Mouse (Mus musculus) limb, embryonic 12.5 days (tissue): ENCODE results near the gene Pik3r4. TPM values are rescaled to one million over a fixed set of nuclear protein-coding genes. Genes with fewer than 3 reads are reported as not detected.
"Not testable (repeated sequence)": the region's sequence is repeated elsewhere in the genome, so short reads cannot be mapped to it uniquely, and the experiment has no call there.

Source experiments
- ATAC-seq: fragments of 200-750 bp; cut with Nextera tagmentation; 2 replicates; pipeline ENCODE4 v1.8.0; 2017; ENCODE audit warnings: low read depth, moderate TSS enrichment; ENCODE audit not compliant: insufficient number of reproducible peaks, insufficient read depth, low FRiP score, low TSS enrichment
- H3K27ac ChIP-seq: fragments of 300-500 bp; sonication (generic); 2 replicates; pipeline ENCODE4 v1.5.1; 2016; ENCODE audit warnings: mild to moderate bottlenecking, moderate library complexity
- H3K27me3 ChIP-seq: fragments of 300-500 bp; sonication (generic); 2 replicates; pipeline ENCODE4 v1.6.1; 2016; ENCODE audit warnings: mild to moderate bottlenecking, moderate library complexity
- H3K36me3 ChIP-seq: fragments of 300-500 bp; sonication (generic); 2 replicates; pipeline ENCODE4 v1.6.1; 2016; ENCODE audit warnings: mild to moderate bottlenecking, moderate library complexity
- H3K4me1 ChIP-seq: fragments of 300-500 bp; sonication (generic); replicated peaks from 2 replicates; pipeline ENCODE4 v1.6.1; 2016
- H3K4me2 ChIP-seq: fragments of 300-500 bp; sonication (generic); 2 replicates; pipeline ENCODE4 v1.6.1; 2016; ENCODE audit warnings: mild to moderate bottlenecking, moderate library complexity
- H3K4me3 ChIP-seq: fragments of 300-500 bp; sonication (generic); replicated peaks from 2 replicates; pipeline ENCODE4 v1.5.1; 2016; ENCODE audit warnings: mild to moderate bottlenecking
- H3K9ac ChIP-seq: fragments of 300-500 bp; sonication (generic); replicated peaks from 2 replicates; pipeline ENCODE4 v1.6.1; 2016; ENCODE audit warnings: mild to moderate bottlenecking, moderate library complexity
- H3K9me3 ChIP-seq: fragments of 300-500 bp; sonication (generic); 2 replicates; pipeline ENCODE4 v1.6.1; 2016; ENCODE audit warnings: mild to moderate bottlenecking, moderate library complexity
- WGBS: fragments of 180-500 bp; shearing (Covaris S2); methylation state at CpG from one replicate; pipeline ENCODE4 v1.1.7; 2016; 5-methylcytosine and 5-hydroxymethylcytosine counted together
- polyA plus RNA-seq: library from polyadenylated mRNA; unstranded; fragments of >200 nt; fragmentation: Nextera tagmentation; extraction: Ambion mirVana; gene quantifications from 2 replicates; pipeline ENCODE4 v1.2.1, GENCODE M21; 2016

Pik3r4 gene
- 28.8 and 31.8 TPM in 2 replicates for polyA plus RNA-seq

- Histone ChIP-seq H3K9me3 (no peaks in the 10 kb centered on the region), H3K4me3 (peak within 1 kb of the TSS; percentile 88), H3K4me2 (peak within 1 kb of the TSS; percentile 77), H3K9ac (peak within 1 kb of the TSS; percentile 86), H3K36me3 (peaks cover 30% of the 10 kb centered on the region), H3K27me3 (no peaks in the 10 kb centered on the region), H3K4me1 (peaks cover 9% of the 10 kb centered on the region; the same call in 1 of the 2 replicates), H3K27ac (peak within 1 kb of the TSS; percentile 70; the same call in 1 of the 2 replicates)
- ATAC-seq: peak; percentile 83
- 7% methylated on average over 37 of the region's 37 CpGs for WGBS
Measured at GRCm38 (mm10) chr9:105642460-105643371, at the start of gene Pik3r4. Gene Pik3r4, plus strand, starts transcription at chr9:105642978.

- Histone ChIP-seq H3K4me1 (no peaks in the 10 kb centered on the region), H3K9me3 (no peaks in the 10 kb centered on the region), H3K4me2 (no peak overlapping the region), H3K27ac (no peak overlapping the region), H3K9ac (no peak overlapping the region), H3K36me3 (no peaks in the 10 kb centered on the region), H3K4me3 (no peak overlapping the region), H3K27me3 (no peaks in the 10 kb centered on the region)
- WGBS: 80% methylated on average over 4 of the region's 4 CpGs
- no peak for ATAC-seq
Measured at GRCm38 (mm10) chr9:105598906-105599305, 43.9 kb upstream of the Pik3r4 start.

GRCm38 (mm10) chr9:105611980-105612771 is 30.6 kb upstream of the Pik3r4 start:
- 90% methylated on average over 15 of the region's 15 CpGs for WGBS
- H3K4me3 ChIP-seq: no peak overlapping the region

DNA sequence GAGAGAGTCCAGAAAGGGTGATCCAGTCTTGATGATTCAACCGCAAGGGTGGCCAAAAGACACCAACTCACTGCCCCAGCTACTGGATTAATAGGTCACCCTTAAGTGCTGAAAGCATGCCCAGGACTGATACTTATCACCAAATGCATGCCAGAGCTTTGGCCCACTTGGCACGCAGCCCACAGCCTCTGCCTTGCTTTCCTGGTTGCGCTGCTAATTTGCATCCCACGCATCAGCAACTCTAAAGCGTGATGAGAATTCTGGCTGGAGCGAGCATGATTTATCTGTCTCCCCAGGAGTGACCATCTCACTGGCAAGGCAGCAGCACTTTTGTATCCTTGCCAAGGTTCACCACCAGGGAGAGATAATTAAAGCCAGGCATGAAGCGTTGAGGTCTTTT is 29.9 kb upstream of the Pik3r4 start:
- Histone ChIP-seq H3K4me2 (no peak overlapping the region), H3K9me3 (no peaks in the 10 kb centered on the region), H3K27me3 (no peaks in the 10 kb centered on the region), H3K4me3 (no peak overlapping the region), H3K9ac (no peak overlapping the region), H3K36me3 (no peaks in the 10 kb centered on the region), H3K27ac (no peak overlapping the region), H3K4me1 (no peaks in the 10 kb centered on the region; the same call in 1 of the 2 replicates)
- ATAC-seq: no peak
- WGBS: 63% methylated on average over 7 of the region's 7 CpGs

More at GRCm38 (mm10) chr9:105611980-105612771, 30.6 kb upstream of the Pik3r4 start:
- Histone ChIP-seq H3K9ac (no peak overlapping the region), H3K4me2 (no peak overlapping the region), H3K27me3 (no peaks in the 10 kb centered on the region), H3K9me3 (no peaks in the 10 kb centered on the region), H3K27ac (no peak overlapping the region), H3K4me1 (no peaks in the 10 kb centered on the region; the same call in 1 of the 2 replicates), H3K36me3 (no peaks in the 10 kb centered on the region)
- no peak for ATAC-seq

GRCm38 (mm10) chr9:105615952-105616351 is 26.8 kb upstream of the Pik3r4 start:
- Histone ChIP-seq H3K9ac (no peak overlapping the region), H3K9me3 (no peaks in the 10 kb centered on the region), H3K36me3 (no peaks in the 10 kb centered on the region), H3K27me3 (no peaks in the 10 kb centered on the region), H3K27ac (no peak overlapping the region), H3K4me2 (no peak overlapping the region), H3K4me1 (no peaks in the 10 kb centered on the region; the same call in 1 of the 2 replicates), H3K4me3 (no peak overlapping the region)
- 77% methylated on average over 2 of the region's 2 CpGs for WGBS
- no peak for ATAC-seq

GRCm38 (mm10) chr9:105617274-105617673 is 25.5 kb upstream of the Pik3r4 start:
- not testable (repeated sequence) for H3K4me3 ChIP-seq, H3K27ac ChIP-seq, H3K9me3 ChIP-seq, ATAC-seq, H3K4me2 ChIP-seq, H3K4me1 ChIP-seq, H3K27me3 ChIP-seq, H3K9ac ChIP-seq, H3K36me3 ChIP-seq

GRCm38 (mm10) chr9:105633961-105634360 is 8.8 kb upstream of the Pik3r4 start:
- Histone ChIP-seq H3K4me2 (no peak overlapping the region), H3K27ac (no peak overlapping the region), H3K9ac (no peak overlapping the region), H3K36me3 (no peaks in the 10 kb centered on the region), H3K27me3 (no peaks in the 10 kb centered on the region), H3K4me3 (no peak overlapping the region), H3K9me3 (no peaks in the 10 kb centered on the region), H3K4me1 (no peaks in the 10 kb centered on the region)
- ATAC-seq: no peak
- WGBS: 76% methylated on average over 2 of the region's 2 CpGs

DNA sequence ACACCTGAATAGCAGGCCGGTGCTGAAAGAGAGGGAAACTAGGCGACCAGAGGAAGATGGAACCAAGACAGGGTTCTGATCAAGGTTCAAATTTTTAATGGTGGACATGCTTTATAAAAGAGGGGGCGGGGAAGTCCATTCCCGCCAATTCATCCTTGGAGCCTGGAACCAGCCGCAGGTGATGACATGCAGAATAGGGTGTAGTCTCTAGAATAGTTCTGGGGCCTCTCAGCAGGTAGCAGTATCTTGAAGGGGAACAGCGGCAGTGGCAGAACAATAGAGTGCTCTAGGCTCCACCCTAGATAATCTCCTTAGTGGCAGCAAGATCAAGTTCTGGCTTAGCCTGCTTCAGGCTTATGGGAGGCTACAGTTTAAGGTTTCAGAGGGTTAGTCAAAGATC is 1.4 kb upstream of the Pik3r4 start:
- not testable (repeated sequence) for H3K27me3 ChIP-seq, H3K9ac ChIP-seq, H3K4me2 ChIP-seq, H3K27ac ChIP-seq, ATAC-seq, H3K4me3 ChIP-seq, H3K4me1 ChIP-seq, H3K9me3 ChIP-seq
- peaks cover 20% of the 10 kb centered on the region for H3K36me3 ChIP-seq
- 84% methylated on average over 6 of the region's 6 CpGs for WGBS

GRCm38 (mm10) chr9:105656189-105656588 is 13.4 kb downstream of the Pik3r4 start:
- Histone ChIP-seq H3K9ac (no peak overlapping the region), H3K27me3 (no peaks in the 10 kb centered on the region), H3K9me3 (no peaks in the 10 kb centered on the region), H3K4me3 (no peak overlapping the region), H3K27ac (no peak overlapping the region), H3K36me3 (peaks cover 85% of the 10 kb centered on the region), H3K4me1 (no peaks in the 10 kb centered on the region), H3K4me2 (no peak overlapping the region)
- WGBS: 86% methylated on average over 2 of the region's 2 CpGs
- no peak for ATAC-seq

DNA sequence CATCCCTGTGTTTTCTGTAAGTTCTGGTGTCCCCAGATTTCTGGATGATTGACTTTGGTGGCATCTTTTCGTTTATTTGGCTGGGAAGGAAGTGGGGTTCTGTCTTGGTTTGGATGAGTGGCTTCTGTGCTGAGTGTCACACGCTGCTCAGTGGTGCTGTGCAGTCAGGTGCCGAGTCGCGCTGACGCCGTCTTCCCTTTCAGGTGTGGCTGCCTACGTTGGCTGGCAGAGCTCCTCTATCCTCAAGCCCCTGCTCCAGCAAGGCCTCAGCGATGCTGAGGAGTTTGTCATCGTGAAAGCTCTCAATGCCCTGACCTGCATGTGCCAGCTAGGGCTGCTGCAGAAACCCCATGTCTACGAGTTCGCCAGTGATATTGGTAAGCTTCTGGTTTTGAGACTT is 15.4 kb downstream of the Pik3r4 start:
- WGBS: 94% methylated on average over 12 of the region's 12 CpGs
- peaks cover 85% of the 10 kb centered on the region for H3K36me3 ChIP-seq
- no peak overlapping the region for H3K27ac ChIP-seq
- H3K9me3 ChIP-seq: no peaks in the 10 kb centered on the region
- no peak overlapping the region for H3K4me2 ChIP-seq
- no peak overlapping the region for H3K9ac ChIP-seq
- no peak overlapping the region for H3K4me3 ChIP-seq
- no peaks in the 10 kb centered on the region for H3K27me3 ChIP-seq
- H3K4me1 ChIP-seq: no peaks in the 10 kb centered on the region
- no peak for ATAC-seq

DNA sequence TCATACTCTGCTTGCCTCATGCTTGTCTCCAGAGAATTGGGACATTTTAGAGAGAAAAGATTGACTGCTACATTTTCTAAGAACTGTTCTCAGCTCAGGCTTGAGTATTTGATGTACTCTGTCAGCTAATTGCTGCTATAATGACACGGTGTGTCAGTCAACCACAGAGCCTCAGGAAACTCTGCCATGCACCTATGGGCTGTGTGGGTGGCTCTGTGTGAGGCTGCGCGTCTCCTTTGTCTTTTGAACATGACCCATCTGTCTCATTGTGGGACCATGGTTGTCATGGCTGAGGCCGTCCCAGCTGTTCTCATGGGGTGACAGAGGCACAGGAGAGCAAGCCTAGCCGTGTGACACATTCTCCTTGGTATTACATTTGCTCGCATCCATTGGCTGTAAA is 17.1 kb downstream of the Pik3r4 start:
- Histone ChIP-seq H3K4me2 (no peak overlapping the region), H3K36me3 (peaks cover 87% of the 10 kb centered on the region), H3K27ac (no peak overlapping the region), H3K4me1 (no peaks in the 10 kb centered on the region), H3K4me3 (no peak overlapping the region), H3K9me3 (no peaks in the 10 kb centered on the region), H3K27me3 (no peaks in the 10 kb centered on the region), H3K9ac (no peak overlapping the region)
- ATAC-seq: no peak
- 90% methylated on average over 6 of the region's 6 CpGs for WGBS
